Mouse (Mus musculus): ENCODE measurements at regions not wholly inside any gene's neighbourhood (a gene's known extent, or its start where the extent isn't known, plus 50 kb on each side); places are given as distances from the start of the nearest gene placed in this dataset.

GRCm38 (mm10) chr7:134463380-134463779 lies 77.9 kb upstream of the D7Ertd443e start:
- Histone ChIP-seq H3K36me3 (ENCODE audit: control insufficient read depth, insufficient read depth, low read length) (no peaks in the 10 kb centered on the region), H3K4me3 (ENCODE audit: control insufficient read depth, insufficient read depth, low read length) (no peak overlapping the region), H3K4me1 (replicated peaks; ENCODE audit: control insufficient read depth, insufficient read depth, low read length) (no peaks in the 10 kb centered on the region), H3K27me3 (ENCODE audit: control insufficient read depth, insufficient read depth, low read length) (no peaks in the 10 kb centered on the region), H3K27ac (ENCODE audit: control insufficient read depth, insufficient read depth, low read length) (no peak overlapping the region)
- 94% methylated on average over 4 of the region's 4 CpGs for WGBS
- no peak for DNase-seq
- no peak for TF ChIP-seq CTCF (IDR thresholded peaks at IDR 0.05; ENCODE audit: borderline replicate concordance, control insufficient read depth, extremely low read depth, insufficient read depth, low read length, poor library complexity)
- TF ChIP-seq POLR2A (IDR thresholded peaks at IDR 0.05; ENCODE audit: control insufficient read depth, extremely low read depth, insufficient read depth, low read length, poor library complexity): no peak

- WGBS: 87% methylated on average over 3 of the region's 3 CpGs
- Histone ChIP-seq H3K27me3 (ENCODE audit: control insufficient read depth, insufficient read depth, low read length) (no peaks in the 10 kb centered on the region), H3K4me1 (replicated peaks; ENCODE audit: control insufficient read depth, insufficient read depth, low read length) (no peaks in the 10 kb centered on the region), H3K36me3 (ENCODE audit: control insufficient read depth, insufficient read depth, low read length) (no peaks in the 10 kb centered on the region), H3K4me3 (ENCODE audit: control insufficient read depth, insufficient read depth, low read length) (no peak overlapping the region), H3K27ac (ENCODE audit: control insufficient read depth, insufficient read depth, low read length) (no peak overlapping the region)
- TF ChIP-seq CTCF (IDR thresholded peaks at IDR 0.05; ENCODE audit: borderline replicate concordance, control insufficient read depth, extremely low read depth, insufficient read depth, low read length, poor library complexity) (no peak), POLR2A (IDR thresholded peaks at IDR 0.05; ENCODE audit: control insufficient read depth, extremely low read depth, insufficient read depth, low read length, poor library complexity) (no peak)
- no peak for DNase-seq
Measured at GRCm38 (mm10) chr7:134467216-134467615, 81.8 kb upstream of the D7Ertd443e start.

- no peak for DNase-seq
- WGBS: 27% methylated on average over 2 of the region's 2 CpGs
- H3K36me3 ChIP-seq (ENCODE audit: control insufficient read depth, insufficient read depth, low read length): no peaks in the 10 kb centered on the region
Measured at GRCm38 (mm10) chr7:134471286-134471685, 85.8 kb upstream of the D7Ertd443e start.

GRCm38 (mm10) chr7:134491326-134491725 lies 105.9 kb upstream of the D7Ertd443e start:
- Histone ChIP-seq H3K27ac (ENCODE audit: control insufficient read depth, insufficient read depth, low read length) (no peak overlapping the region), H3K4me3 (ENCODE audit: control insufficient read depth, insufficient read depth, low read length) (no peak overlapping the region), H3K27me3 (ENCODE audit: control insufficient read depth, insufficient read depth, low read length) (no peaks in the 10 kb centered on the region), H3K36me3 (ENCODE audit: control insufficient read depth, insufficient read depth, low read length) (no peaks in the 10 kb centered on the region), H3K4me1 (replicated peaks; ENCODE audit: control insufficient read depth, insufficient read depth, low read length) (no peaks in the 10 kb centered on the region)
- no peak for TF ChIP-seq CTCF (IDR thresholded peaks at IDR 0.05; ENCODE audit: borderline replicate concordance, control insufficient read depth, extremely low read depth, insufficient read depth, low read length, poor library complexity)
- no peak for TF ChIP-seq POLR2A (IDR thresholded peaks at IDR 0.05; ENCODE audit: control insufficient read depth, extremely low read depth, insufficient read depth, low read length, poor library complexity)
- DNase-seq: no peak
- 91% methylated on average over 4 of the region's 4 CpGs for WGBS

More at GRCm38 (mm10) chr7:134471286-134471685, 85.8 kb upstream of the D7Ertd443e start:
- TF ChIP-seq POLR2A (IDR thresholded peaks at IDR 0.05; ENCODE audit: control insufficient read depth, extremely low read depth, insufficient read depth, low read length, poor library complexity): no peak
- no peak for TF ChIP-seq CTCF (IDR thresholded peaks at IDR 0.05; ENCODE audit: borderline replicate concordance, control insufficient read depth, extremely low read depth, insufficient read depth, low read length, poor library complexity)
- Histone ChIP-seq H3K27me3 (ENCODE audit: control insufficient read depth, insufficient read depth, low read length) (no peaks in the 10 kb centered on the region), H3K4me1 (replicated peaks; ENCODE audit: control insufficient read depth, insufficient read depth, low read length) (no peaks in the 10 kb centered on the region), H3K27ac (ENCODE audit: control insufficient read depth, insufficient read depth, low read length) (no peak overlapping the region), H3K4me3 (ENCODE audit: control insufficient read depth, insufficient read depth, low read length) (no peak overlapping the region)

- Histone ChIP-seq H3K4me1 (replicated peaks; ENCODE audit: control insufficient read depth, insufficient read depth, low read length) (no peaks in the 10 kb centered on the region), H3K4me3 (ENCODE audit: control insufficient read depth, insufficient read depth, low read length) (no peak overlapping the region), H3K27me3 (ENCODE audit: control insufficient read depth, insufficient read depth, low read length) (no peaks in the 10 kb centered on the region), H3K36me3 (ENCODE audit: control insufficient read depth, insufficient read depth, low read length) (no peaks in the 10 kb centered on the region), H3K27ac (ENCODE audit: control insufficient read depth, insufficient read depth, low read length) (no peak overlapping the region)
- no peak for TF ChIP-seq CTCF (IDR thresholded peaks at IDR 0.05; ENCODE audit: borderline replicate concordance, control insufficient read depth, extremely low read depth, insufficient read depth, low read length, poor library complexity)
- no peak for TF ChIP-seq POLR2A (IDR thresholded peaks at IDR 0.05; ENCODE audit: control insufficient read depth, extremely low read depth, insufficient read depth, low read length, poor library complexity)
- no peak for DNase-seq
- 85% methylated on average over 11 of the region's 11 CpGs for WGBS
Measured at GRCm38 (mm10) chr7:134497219-134497618, 111.8 kb upstream of the D7Ertd443e start.

- Histone ChIP-seq H3K4me3 (ENCODE audit: control insufficient read depth, insufficient read depth, low read length) (no peak overlapping the region), H3K36me3 (ENCODE audit: control insufficient read depth, insufficient read depth, low read length) (no peaks in the 10 kb centered on the region), H3K27ac (ENCODE audit: control insufficient read depth, insufficient read depth, low read length) (no peak overlapping the region), H3K4me1 (replicated peaks; ENCODE audit: control insufficient read depth, insufficient read depth, low read length) (no peaks in the 10 kb centered on the region), H3K27me3 (ENCODE audit: control insufficient read depth, insufficient read depth, low read length) (no peaks in the 10 kb centered on the region)
- no peak for DNase-seq
- TF ChIP-seq CTCF (IDR thresholded peaks at IDR 0.05; ENCODE audit: borderline replicate concordance, control insufficient read depth, extremely low read depth, insufficient read depth, low read length, poor library complexity) (no peak), POLR2A (IDR thresholded peaks at IDR 0.05; ENCODE audit: control insufficient read depth, extremely low read depth, insufficient read depth, low read length, poor library complexity) (no peak)
- WGBS: 88% methylated on average over 4 of the region's 4 CpGs
Measured at GRCm38 (mm10) chr7:134497870-134498269, 112.4 kb upstream of the D7Ertd443e start.

GRCm38 (mm10) chr7:134498716-134499115 lies 113.3 kb upstream of the D7Ertd443e start:
- TF ChIP-seq POLR2A (IDR thresholded peaks at IDR 0.05; ENCODE audit: control insufficient read depth, extremely low read depth, insufficient read depth, low read length, poor library complexity): no peak
- TF ChIP-seq CTCF (IDR thresholded peaks at IDR 0.05; ENCODE audit: borderline replicate concordance, control insufficient read depth, extremely low read depth, insufficient read depth, low read length, poor library complexity): no peak
- 90% methylated on average over 9 of the region's 9 CpGs for WGBS
- Histone ChIP-seq H3K36me3 (ENCODE audit: control insufficient read depth, insufficient read depth, low read length) (no peaks in the 10 kb centered on the region), H3K27me3 (ENCODE audit: control insufficient read depth, insufficient read depth, low read length) (no peaks in the 10 kb centered on the region), H3K4me1 (replicated peaks; ENCODE audit: control insufficient read depth, insufficient read depth, low read length) (no peaks in the 10 kb centered on the region), H3K27ac (ENCODE audit: control insufficient read depth, insufficient read depth, low read length) (no peak overlapping the region), H3K4me3 (ENCODE audit: control insufficient read depth, insufficient read depth, low read length) (no peak overlapping the region)
- no peak for DNase-seq
